Mouse (Mus musculus) thymus, adult 2 months (tissue): ENCODE measurements at regions not wholly inside any gene's neighbourhood (a gene's known extent, or its start where the extent isn't known, plus 50 kb on each side); places are given as distances from the start of the nearest gene placed in this dataset.

Experiments
- CTCF ChIP-seq: fragments of 200-500 bp; IDR thresholded peaks from 2 replicates; pipeline ENCODE4 v1.5.1; 2012; ENCODE audit warnings: mild to moderate bottlenecking, control low read depth, low read length, moderate library complexity, borderline replicate concordance; ENCODE audit not compliant: control insufficient read depth, poor library complexity, insufficient read depth; ENCODE audit errors: extremely low read depth
- POLR2A ChIP-seq: fragments of 200-500 bp; IDR thresholded peaks from 2 replicates; pipeline ENCODE4 v1.6.1; 2012; ENCODE audit warnings: mild to moderate bottlenecking, low read length, control low read depth, moderate library complexity; ENCODE audit not compliant: control insufficient read depth, poor library complexity, insufficient read depth; ENCODE audit errors: extremely low read depth

DNA sequence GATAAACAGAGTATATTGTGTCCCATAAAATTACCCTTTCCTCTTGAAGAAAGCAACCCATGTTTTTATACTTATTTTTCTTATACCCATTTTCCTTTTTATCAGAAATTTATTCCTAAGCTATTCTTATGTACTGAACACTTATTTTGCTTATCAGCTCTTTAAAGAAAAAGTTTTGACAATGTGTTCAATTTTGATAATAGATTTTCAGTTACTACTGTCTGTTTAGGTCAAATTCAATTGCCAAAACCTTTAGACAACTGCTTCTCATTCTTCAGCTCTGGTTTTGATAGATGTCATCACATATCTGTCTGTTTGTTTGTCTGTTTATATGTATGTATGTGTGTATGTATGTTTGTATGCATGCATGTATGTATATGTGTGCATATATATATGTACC lies 117.8 kb upstream of the Hapln1 start:
- TF ChIP-seq CTCF (no peak), POLR2A (no peak)
